Mouse (Mus musculus) right cerebral cortex, postnatal 25 days (tissue): ENCODE results near the gene Galnt6.

Experiments used
- DNase-seq: peaks from one replicate; pipeline ENCODE4 v3.0.0; 2022

Galnt6 gene

DNA sequence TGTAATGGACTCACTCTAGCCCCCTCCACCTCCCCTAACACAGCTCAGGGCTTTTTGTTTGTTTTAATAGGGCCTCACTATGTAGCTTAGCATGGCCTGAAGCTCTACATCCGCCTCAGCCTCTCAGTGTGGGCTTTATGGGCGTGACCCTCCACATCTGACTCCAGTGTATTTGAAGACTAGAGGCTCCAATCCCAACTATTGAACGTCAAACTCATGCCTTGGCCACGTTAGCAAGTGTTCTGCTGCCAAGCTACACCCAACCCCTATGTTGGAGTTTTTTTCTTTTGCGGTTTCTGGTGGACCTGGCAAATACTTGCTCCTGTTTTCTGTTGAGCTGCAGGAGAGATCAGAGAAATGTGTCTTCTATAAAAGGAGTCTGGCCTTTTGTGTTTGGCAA lies 23.9 kb upstream of the Galnt6 start:
- DNase-seq = no peak

DNA sequence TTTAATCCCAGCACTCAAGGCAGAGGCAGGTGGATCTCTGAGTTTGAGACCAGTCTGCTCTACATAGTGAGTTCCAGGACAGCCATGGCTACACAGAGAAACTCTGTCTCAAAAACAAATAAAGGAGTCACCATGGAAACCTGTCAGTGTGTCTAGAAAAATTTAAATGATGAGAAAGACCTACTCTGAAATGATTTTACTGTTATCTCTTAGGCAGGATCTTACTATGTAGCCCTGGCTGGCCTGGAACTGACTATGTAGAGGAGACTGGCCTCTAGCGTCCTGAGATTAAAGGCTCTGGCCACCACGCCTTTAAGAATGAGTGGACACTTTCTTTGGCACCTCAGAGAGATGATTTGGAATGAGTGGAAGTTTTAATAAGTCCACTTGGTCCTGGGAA lies 23.3 kb upstream of the Galnt6 start:
- no peak for DNase-seq

DNA sequence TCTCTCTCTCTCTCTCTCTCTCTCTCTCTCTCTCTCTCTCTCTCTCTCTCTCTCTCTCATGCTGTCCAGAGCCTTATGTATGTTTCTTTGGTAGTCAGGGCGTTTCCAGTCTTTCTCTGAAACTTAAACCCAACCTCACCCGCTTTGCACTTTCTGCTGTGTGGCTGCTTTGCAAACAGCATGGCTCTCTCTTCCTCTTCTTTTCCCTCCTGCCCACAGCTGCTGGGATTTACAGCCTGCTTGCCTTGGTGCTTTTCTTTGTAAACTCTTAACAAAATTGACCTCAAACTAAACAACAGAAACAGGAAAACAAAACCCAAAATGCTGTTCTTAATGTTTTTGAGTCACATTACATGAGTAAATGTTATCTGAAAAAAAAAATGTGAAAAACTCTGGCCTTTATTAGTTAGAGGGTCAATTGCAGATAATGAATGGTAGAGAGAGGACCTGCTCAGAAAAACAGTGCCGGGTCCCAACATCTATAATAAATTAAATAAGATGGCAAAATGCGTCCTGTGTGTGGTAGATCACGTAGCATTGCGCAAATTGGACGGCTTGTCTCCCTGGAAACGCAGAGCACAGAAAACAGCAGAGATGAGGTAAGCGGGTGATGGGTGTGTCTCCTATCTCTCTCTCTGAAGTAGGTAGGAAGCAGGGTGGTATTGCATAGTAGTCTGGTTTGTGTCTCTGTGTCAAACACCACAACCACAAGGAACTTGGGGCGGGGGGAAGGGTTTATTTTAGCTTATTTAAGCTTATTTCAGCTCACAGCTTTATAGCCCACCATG lies 20.8 kb upstream of the Galnt6 start:
- no peak for DNase-seq

DNA sequence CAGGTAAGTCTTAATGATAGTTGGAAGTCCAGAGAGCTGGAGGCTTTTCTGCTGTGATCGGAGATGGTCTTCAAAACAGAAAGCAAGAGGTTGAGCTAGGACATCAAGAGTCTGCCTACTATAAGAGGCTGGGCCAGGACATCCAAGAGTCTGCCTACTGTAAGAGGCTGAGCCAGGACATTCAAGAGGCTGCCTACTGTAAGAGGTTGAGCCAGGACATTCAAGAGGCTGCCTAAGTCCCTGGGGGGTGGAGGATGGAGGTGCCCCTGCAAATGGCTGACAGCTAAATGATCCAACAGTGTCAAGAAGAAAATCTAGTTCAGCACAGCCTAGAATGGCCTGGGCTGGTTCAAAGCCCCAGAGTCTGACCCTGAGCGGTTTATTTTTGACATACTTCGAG lies 19.4 kb upstream of the Galnt6 start:
- DNase-seq = no peak

DNA sequence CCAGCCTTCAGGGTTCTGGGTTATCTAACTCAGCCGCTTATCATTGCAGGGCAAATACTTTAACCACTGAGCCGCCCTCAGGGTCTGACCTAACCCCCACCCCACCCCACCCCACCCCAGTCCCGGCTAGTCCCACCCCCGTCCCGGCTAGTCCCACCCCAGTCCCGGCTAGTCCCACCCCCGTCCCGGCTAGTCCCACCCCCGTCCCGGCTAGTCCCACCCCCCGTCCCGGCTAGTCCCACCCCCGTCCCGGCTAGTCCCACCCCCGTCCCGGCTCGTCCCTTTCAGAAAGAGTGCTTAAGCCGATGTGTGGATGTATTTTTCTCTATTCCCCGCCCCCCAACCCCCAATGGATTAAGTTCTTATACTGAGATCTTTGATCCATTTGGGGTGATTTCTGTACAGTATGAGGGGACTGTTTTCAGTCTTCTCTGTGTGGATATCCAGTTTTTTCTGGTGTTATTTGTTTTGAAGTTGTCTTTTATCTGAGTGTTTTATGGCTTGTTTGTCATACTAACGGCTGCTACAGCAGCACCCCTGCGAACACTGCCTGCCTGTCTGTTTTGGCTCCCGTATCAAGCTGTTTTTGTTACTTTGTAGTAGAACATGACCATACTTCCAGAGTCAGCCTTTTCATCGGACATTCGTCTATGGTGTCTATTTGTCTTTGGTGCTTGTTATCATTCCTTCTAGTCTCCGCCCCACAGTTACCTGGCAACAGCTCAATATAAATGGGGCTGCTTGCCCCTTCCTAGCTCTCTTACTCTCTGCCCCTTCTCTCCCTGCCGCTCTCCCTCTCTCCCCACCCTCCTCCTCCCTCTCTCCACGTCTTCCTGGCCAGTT lies 18.2 kb upstream of the Galnt6 start:
- no peak for DNase-seq

DNA sequence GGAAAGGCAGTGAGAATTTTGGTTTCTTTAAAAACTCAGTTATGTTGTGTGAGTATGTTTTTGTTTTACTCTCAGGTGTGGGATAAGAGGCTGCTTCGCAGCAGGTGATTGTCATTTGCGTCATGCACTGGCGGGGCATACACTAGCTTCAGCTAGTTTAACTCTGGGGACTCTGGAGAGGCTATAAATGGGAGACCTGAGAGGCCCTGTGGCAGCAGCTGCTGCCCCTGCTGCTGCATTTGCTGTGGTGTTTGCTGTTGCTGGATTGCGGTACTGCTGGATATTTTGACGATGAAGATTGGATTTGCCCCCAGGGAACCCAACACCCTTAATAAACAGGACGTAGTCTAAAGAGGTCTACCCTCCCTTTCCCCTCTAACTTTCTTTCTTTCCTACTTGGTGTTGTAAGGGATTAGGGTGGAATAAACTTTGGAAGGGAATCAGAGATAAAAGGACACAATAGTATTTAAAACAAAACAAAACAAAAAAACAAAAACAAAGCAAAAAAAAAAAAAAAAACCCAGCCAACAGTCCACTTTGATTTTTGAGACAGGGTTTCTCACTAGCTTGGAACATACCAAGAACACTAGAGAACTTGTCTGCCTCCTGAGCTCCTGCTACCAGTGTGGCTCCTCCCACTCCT lies 17.4 kb upstream of the Galnt6 start:
- DNase-seq = no peak

DNA sequence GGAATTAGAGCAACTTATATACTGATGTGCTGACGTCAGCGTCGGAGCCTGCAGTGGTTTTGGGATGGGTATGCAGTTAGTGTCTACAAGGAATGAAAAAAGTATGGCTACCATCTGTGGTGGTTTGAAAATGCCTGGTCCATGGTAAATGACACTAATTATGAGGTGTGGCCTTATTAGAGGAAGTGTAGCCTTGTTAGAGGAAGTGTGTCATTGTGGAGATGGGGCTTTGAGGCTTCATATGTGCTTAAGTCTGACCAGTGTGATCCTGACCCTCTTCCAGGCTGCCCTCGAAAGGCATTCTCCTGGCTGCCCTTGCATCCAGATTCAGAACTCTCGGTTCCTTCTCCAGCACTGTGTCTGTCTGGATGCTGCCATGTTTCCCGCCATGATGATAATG lies 14.1 kb upstream of the Galnt6 start:
- no peak for DNase-seq

DNA sequence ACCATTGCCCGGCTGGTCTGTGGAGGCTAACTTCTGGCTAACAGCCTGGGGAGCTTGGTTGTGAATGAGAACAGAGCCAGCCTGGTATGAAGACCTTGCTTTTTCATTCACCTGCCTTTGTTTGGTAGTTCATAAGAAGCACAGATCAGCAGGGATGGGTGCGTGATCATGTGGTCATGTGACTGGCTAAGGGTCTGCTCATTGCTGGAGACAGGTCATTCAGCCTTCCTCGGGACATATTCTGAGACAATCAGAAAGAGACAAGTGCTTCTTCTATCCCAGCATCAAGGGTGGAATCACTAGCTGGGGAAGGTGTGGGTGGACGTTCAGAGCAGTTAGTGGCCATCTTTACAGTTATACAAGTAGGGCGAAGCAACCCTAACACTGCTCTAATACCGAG lies 10.3 kb upstream of the Galnt6 start:
- no peak for DNase-seq

DNA sequence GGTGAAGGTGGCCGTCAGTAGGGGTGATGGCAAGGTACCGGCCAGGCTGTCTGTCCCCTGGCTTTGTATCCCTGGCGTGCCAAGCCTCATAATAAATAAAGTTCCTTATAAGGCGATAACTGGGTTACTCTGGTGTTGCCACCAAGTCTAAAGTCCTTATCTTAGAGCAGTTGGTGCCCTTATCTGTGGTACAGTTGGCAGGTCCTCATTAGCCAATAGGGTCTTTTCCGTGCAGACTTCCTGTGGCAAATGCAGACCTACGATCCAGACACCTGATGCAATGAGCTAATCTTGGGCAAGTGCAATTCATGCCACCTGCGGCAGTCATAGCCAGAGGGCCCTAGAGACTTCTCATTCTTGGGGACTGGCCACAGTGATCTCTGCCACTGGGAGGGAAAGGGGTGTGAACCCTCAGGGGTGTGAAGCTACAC lies 9.2 kb upstream of the Galnt6 start:
- no peak for DNase-seq

DNA sequence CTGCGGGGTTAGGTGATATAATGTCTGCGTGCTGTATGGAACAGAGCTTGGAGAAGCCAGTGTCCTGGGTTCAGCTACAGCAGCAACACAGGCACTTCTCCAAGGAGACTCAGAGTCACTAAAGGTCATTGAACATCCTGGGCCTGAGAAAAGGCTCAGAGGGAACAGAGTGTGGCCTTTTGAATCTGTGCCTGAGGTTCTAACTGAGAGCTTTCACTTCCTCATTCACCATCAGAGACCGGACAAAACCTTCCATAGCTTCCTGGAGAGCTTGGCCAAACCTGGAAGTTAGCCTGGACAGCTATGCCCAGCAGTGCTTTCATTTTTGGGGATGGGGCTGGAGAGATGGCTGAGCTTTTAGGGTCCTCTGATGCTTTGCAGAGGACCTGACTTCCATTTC lies 8.5 kb upstream of the Galnt6 start:
- no peak for DNase-seq

DNA sequence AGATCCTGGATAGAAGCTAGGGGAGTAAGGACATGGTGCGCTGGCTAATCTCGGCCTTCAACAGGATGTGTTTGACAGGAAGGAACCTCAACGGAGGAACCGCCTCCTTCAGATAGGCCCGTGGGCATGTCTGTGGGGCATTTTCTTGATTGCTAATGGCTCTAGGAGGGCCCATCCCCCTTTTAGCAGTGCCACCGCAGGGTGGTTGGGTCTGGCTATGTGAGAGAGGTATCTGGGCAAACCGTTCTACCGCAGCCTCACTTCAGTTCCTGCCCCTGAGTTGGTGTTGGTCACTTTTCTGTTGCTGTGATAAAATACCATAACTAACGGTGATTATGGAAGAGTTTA lies 6.8 kb upstream of the Galnt6 start:
- no peak for DNase-seq

DNA sequence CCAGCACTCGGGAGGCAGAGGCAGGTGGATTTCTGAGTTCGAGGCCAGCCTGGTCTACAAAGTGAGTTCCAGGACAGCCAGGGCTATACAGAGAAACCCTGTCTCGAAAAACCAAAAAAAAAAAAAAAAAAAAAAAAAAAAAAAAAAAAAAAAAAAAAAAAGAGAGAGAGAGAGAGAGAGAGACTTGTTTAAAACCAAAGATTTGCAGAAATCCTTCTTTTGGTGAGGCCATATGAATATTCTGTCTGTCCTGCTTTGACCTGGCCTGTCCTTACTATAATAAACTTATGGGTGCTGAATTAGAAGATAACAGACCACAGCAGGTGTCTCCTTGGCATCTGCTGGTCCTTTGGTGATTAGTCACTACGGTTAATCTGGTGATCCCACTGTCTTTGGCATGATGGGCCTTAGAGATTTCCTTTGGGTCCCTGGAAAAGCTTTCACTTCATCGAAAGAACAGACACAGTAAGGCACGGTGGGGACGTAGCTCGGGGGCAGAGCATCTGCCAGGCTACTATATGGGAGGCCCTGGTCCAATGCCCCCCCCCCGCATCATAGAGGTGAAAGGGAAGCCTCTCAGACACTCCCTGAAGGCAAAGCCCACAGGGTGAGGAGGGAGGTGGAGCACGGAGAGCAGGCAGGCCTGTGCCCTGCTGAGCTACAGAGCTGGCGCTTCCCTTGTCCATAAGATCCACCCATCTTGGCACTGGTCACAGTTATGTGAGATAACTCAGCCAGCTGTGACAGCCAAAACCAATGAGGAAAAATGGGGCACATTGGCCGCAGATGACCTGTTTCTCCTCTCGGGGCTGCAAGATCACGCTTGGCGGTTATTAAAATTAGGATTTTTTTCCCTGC lies 6.1 kb upstream of the Galnt6 start:
- DNase-seq = no peak

DNA sequence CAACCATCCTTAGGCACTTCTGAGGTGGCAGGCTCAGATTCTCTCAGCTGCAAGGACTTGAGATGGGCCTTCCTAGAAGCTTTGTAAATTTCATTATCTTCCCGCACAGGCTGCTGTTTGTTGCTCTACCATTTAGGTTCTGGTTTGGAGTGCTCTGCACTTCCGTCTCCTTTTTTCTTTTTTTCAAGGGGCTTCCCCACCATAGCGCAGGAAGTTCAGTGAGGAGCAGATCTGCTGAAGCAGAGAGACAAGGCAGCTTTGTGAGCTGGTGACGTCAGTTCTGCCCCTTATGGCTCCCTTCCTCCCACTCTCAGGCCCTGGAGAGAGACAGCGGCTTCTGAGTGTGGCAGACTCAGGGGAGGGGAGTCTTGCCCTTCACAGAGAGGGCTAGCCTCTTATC lies 3.4 kb upstream of the Galnt6 start:
- no peak for DNase-seq

DNA sequence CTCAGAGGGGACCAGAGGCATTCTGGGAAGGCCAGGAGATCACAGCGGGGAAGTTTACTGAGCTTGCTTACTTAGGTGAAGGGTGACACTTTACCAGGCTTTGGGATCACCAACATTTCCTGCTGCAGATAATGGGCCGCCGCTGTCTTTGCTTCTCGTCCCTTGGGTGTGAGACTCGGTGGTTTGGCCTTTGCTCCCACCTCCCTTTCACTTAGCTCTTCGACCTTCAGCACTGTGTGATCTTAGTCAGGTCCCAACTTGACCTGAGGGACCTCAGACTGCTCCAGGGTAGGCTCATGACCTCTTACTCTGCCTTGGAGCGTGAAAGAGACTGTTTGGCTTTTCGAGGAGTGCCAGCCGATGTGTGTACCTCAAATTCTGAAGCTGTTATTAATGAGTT lies 1.9 kb upstream of the Galnt6 start:
- DNase-seq = no peak

DNA sequence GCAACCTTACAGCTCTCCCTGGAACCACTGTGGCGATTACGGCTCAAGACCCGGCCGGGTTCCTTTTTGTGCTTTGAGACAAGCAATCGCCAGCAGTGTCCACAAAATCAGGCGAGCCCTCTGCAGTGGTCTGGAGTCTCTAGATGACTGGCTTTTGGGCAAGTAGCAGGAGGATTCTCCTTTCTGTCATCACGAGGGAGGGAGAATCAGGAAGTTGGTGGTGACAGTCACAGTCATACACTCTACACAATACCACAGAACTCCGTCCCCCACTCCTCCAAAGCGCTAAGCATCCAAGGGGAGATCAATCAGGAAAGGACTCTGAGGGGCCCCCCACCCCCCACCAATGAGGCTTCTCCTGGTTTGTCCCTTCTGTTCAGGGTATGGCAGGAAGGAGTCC lies 590 bp downstream of the Galnt6 start:
- no peak for DNase-seq

DNA sequence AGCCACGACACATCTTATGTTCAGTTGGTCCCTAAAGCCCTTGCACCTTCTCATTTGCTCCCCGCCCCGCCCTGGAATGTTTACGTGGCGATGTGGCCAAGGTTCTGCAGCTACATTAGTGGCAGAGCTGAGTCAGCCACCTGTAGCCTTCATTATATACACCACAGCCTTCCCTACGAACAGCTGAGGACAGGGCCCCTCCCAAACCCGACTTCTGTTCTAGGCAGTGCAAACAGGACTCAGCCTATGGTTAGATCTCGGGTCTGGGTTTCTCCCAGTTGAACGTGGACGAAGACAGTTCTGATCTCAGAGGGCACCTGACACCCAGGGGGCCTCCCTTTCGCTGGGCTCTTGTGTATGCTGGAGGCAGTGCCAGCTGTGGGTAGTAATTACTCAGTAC lies 1.3 kb downstream of the Galnt6 start:
- DNase-seq = no peak

DNA sequence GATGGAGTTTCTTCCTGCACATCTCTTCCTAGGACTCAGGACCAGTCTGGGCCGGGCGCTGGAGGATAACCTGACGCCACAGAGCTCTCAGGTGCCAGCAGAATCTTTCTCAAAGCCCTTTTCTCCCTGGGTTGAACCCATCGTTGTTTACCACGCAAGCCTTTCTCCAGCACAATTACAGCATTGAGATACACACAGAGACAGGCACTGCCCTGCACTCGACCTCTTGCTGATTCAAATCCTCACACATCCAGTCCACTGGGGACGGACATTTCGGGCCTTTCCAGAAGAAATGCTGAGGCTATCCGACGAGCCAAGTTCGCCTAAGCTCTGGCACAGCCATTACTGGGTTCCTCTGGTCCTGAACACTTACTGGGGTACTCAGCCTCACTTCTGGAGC lies 2.5 kb downstream of the Galnt6 start:
- no peak for DNase-seq

DNA sequence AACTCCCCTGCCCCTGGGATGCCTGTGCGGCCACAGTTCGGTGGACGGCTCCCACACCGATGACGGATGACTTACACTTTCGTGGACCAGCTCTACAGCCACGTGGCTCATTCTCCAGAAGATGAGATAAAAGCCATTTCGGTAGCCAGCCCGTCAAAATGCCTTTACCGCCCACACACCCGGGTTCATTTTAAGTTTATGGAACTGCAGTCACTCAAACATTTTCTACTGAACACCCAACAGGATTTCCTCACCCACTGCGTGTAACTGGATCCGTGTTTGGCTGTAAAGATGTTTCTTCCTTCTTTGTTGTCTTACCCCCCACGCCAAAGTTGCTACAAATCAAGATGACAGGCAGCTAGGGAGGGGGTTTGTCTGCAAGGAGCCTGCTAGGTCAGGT lies 5.7 kb downstream of the Galnt6 start:
- no peak for DNase-seq

DNA sequence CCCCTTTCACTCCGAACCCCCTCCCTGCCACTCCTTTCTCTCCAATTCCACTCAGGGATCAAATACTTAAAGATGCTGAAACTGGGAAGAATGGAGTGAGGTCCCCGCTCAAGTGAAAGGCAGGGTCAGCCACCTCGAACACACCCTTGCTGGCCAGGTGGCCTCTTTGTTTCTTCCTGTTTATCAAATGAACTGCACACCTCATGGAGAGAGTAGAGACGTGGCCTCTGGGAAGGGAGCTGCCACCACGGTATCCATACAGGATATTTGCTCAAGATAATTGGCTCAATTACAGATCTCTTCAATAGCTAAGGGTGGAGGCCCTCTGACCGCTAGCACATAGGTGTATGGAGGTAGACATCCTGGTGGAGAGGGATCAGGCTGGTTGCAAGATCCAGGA lies 6.6 kb downstream of the Galnt6 start:
- DNase-seq = no peak

DNA sequence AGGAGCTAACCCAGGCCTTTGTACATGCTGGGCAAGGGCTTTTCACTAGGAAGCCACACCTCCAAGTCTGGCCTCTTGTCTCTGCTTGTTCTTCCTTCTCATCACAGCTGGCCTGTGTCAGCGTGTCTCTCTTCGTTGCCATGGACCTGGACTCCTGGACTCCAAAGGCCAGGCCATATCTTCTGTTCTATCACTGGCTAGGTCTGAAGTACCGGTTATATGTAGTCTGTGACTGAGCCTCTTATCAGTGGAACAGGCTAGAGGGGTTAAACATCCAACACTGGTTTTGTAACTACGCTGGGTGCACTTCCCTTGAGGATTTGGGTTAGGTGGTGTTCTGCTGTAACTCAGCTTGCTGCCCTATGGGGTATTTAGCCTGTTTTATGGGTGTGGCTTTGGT lies 7.2 kb downstream of the Galnt6 start:
- DNase-seq = no peak

DNA sequence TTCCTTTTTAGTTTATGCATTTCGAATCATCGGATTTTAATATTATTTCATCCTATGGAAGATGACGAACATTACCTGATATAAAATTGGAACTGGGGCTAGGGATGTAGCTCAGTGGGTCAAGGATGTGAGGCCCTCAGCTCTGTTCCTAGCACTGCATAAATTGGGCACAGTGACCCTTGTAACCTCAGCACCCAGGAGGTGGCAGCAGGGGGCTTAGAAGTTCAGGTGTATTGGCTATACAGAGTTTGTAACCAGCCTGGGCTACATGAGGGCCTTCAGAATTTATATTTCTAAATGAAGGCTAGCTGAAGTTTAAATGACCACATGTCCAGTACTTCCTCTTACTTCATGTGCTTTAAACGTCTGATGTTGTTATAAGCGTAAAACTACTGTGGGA lies 7.7 kb downstream of the Galnt6 start:
- DNase-seq = no peak

DNA sequence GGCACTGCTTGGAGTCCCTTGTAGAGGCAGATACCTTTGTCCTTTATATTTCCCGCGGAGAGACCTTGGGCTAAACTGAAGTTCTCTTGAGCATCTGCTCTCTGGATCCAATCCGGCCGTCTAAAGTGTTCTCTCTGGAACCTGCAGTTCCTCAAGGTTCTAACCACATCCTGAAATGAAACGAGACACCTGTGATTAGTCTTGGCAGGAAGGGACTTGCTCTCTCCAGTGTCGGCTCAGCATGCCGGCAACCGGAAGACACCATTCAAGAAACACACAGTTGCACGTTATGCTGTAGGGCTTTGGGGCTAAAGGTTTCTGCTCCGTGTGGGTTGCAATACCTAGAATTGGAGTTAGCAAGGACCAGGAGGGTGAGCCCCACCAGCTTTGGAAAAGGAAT lies 9.1 kb downstream of the Galnt6 start:
- DNase-seq = no peak

DNA sequence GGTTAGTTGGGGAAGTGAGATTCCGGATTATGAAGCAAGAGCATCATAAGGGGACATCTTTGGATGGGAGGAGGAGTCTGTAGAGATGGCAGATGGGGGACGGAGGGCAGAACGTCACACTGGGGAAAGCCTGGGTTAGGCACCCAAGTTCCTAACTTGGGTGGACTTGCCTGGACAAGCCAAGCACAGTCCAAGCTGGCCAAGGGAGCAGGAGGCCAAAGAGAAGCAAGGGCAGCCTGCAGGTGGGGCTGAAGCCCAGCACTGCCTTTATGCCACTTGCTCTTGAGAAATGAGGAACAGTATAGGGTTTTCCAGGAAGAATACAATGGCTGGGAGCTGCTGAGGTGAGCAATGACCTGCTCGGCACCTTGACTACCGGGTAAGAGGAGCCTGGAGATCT lies 10.0 kb downstream of the Galnt6 start:
- DNase-seq = no peak
